In genomic region chr16:37874501-37875235, GRCm38 (mm10) we compare ENCODE assay signal across 26 mouse cellular contexts. TPM values are rescaled to one million over a fixed set of nuclear protein-coding genes. Genes with fewer than 3 reads are reported as not detected.
DNase-seq lines count a peak whose midpoint lies in the region; ATAC-seq and TF ChIP-seq lines count a peak whose summit lies in the region.
"Had no signal": no experiment of that assay in that cellular context is flagged by ENCODE, and none has a peak within 500 bp of the region (broad histone marks: within the 10 kb centered on the region; RNA-seq: fewer than 3 reads in every experiment).

No protein-coding gene starts in this region.

- no peak for TF ChIP-seq CTCF in heart, adult 2 months (IDR thresholded peaks at IDR 0.05)

- peaks cover 46% of the 10 kb centered on the region for H3K4me1 ChIP-seq in heart, embryonic 13.5 days
- peaks cover 26% of the 10 kb centered on the region for H3K4me1 ChIP-seq in heart, adult 2 months (ENCODE audit: control insufficient read depth, insufficient read depth, low read length)
- peaks cover 11% of the 10 kb centered on the region; the same call in 1 of the 2 replicates for H3K4me1 ChIP-seq in kidney, embryonic 14.5 days (ENCODE audit: control insufficient read depth, insufficient read depth, low read length)

- WGBS in heart, embryonic 13.5 days = 76% methylated on average over 4 of the region's 4 CpGs
- WGBS in heart, adult 2 months = 49% methylated on average over 4 of the region's 4 CpGs
- 94% methylated on average over 4 of the region's 4 CpGs for WGBS in kidney, embryonic 14.5 days

- TF ChIP-seq POLR2A in heart, adult 2 months (IDR thresholded peaks at IDR 0.05; ENCODE audit: insufficient read depth, low read depth, low read length) = no peak

- DNase-seq in heart, adult 2 months = no peak
- DNase-seq in 416B (ENCODE audit: low read depth) (peak; percentile 68), adipocyte (ENCODE audit: low spot score) (peak; percentile 54)
- DNase-seq in lung, postnatal 14 days = peak; percentile 24
- no peak for DNase-seq in urinary bladder, postnatal 25 days (ENCODE audit: low spot score)
- no peak for DNase-seq in spleen, adult 12 weeks (ENCODE audit: low spot score)
- DNase-seq: adrenal gland, postnatal 10 days; cerebellum, adult 11-12 months; cerebellum, postnatal 36 days; kidney, adult 2 months; kidney, postnatal 14 days; left cerebral cortex, postnatal 4 days; liver; right cerebral cortex, adult 18-20 months; thymus, postnatal 36 days had no signal

- ATAC-seq in heart, embryonic 13.5 days (ENCODE audit: extremely low read depth, insufficient number of reproducible peaks, low FRiP score, low TSS enrichment) = no peak
- no peak for ATAC-seq in kidney, embryonic 14.5 days (ENCODE audit: low FRiP score, low TSS enrichment)
- ATAC-seq: inflammation-experienced regulatory T-cells, adult 6 months had no signal

- no peaks in the 10 kb centered on the region for H3K9me3 ChIP-seq in heart, embryonic 13.5 days
- H3K9me3 ChIP-seq in kidney, embryonic 14.5 days (ENCODE audit: control insufficient read depth, low read length) = no peaks in the 10 kb centered on the region
- H3K9me3 ChIP-seq: forebrain, embryonic 12.5 days; midbrain, embryonic 10.5 days had no signal

- H3K27me3 ChIP-seq in heart, embryonic 13.5 days (replicated peaks) = no peaks in the 10 kb centered on the region
- H3K27me3 ChIP-seq in heart, adult 2 months (ENCODE audit: control insufficient read depth, insufficient read depth, low read length) = no peaks in the 10 kb centered on the region
- H3K27me3 ChIP-seq in kidney, embryonic 14.5 days (ENCODE audit: control insufficient read depth, insufficient read depth, low read length) = no peaks in the 10 kb centered on the region
- H3K27me3 ChIP-seq: forebrain, embryonic 12.5 days had no signal

- H3K9ac ChIP-seq in heart, embryonic 13.5 days = no peak overlapping the region
- H3K9ac ChIP-seq in heart, adult 2 months (ENCODE audit: low read depth, low read length) = no peak overlapping the region
- H3K9ac ChIP-seq in kidney, embryonic 14.5 days (ENCODE audit: low read depth, low read length) = no peak overlapping the region
- H3K9ac ChIP-seq: forebrain, embryonic 12.5 days had no signal

- H3K27ac ChIP-seq in heart, embryonic 13.5 days (replicated peaks) = 0 out of 2 replicates have a peak overlapping the region, but pooled peaks have one; percentile 16
- H3K27ac ChIP-seq in heart, adult 2 months = no peak overlapping the region
- H3K27ac ChIP-seq in kidney, embryonic 14.5 days (ENCODE audit: low read depth, low read length) = no peak overlapping the region
- H3K27ac ChIP-seq: forebrain, embryonic 12.5 days; midbrain, embryonic 10.5 days had no signal

- no peak overlapping the region for H3K4me3 ChIP-seq in heart, embryonic 13.5 days
- H3K4me3 ChIP-seq in heart, adult 2 months = no peak overlapping the region
- H3K4me3 ChIP-seq in kidney, embryonic 14.5 days (ENCODE audit: low read length) = no peak overlapping the region
- H3K4me3 ChIP-seq: forebrain, embryonic 12.5 days; midbrain, embryonic 10.5 days had no signal

- H3K4me2 ChIP-seq in heart, embryonic 13.5 days = no peak overlapping the region
- H3K4me2 ChIP-seq in kidney, embryonic 14.5 days (replicated peaks; ENCODE audit: low read depth, low read length) = no peak overlapping the region
- H3K4me2 ChIP-seq: forebrain, embryonic 12.5 days had no signal

- peaks cover 19% of the 10 kb centered on the region for H3K79me2 ChIP-seq in heart, adult 2 months (replicated peaks; ENCODE audit: control insufficient read depth, insufficient read depth, low read length)

- TF ChIP-seq EP300 in heart, adult 2 months (IDR thresholded peaks at IDR 0.05; ENCODE audit: insufficient read depth, low read depth, low read length) = no peak

- intact Hi-C loops in heart, adult 2 months (cut with DNase I) = no loop called here

- H3K36me3 ChIP-seq in heart, embryonic 13.5 days = peaks cover 31% of the 10 kb centered on the region
- H3K36me3 ChIP-seq in heart, adult 2 months (ENCODE audit: control insufficient read depth, insufficient read depth, low read length) = peaks cover 50% of the 10 kb centered on the region
- H3K36me3 ChIP-seq in kidney, embryonic 14.5 days (ENCODE audit: control insufficient read depth, insufficient read depth, low read length) = peaks cover 23% of the 10 kb centered on the region

RNA-seq across cellular contexts. Expression of gene Lrrc58, which starts 6.5 kb away (rescaled TPM):
- polyA plus RNA-seq in heart, embryonic 13.5 days (2015; fragmentation: Nextera tagmentation; extraction: Ambion mirVana) = 35.0 and 37.1 TPM in 2 replicates
- 10 to 100 TPM; 64.4 to 83.5 TPM for total RNA-seq in heart, adult 2 months (2021)
- 11.8 and 21.1 TPM in 2 replicates for polyA plus RNA-seq in heart, adult 2 months (2012; rRNA removed)
- polyA plus RNA-seq in kidney, embryonic 14.5 days (2014; fragmentation: Nextera tagmentation; extraction: Ambion mirVana) = 51.5 and 78.1 TPM in 2 replicates

RNA-seq across cellular contexts. Expression of gene Gm36028, which starts 13.7 kb away (rescaled TPM):
- 0.31 and 0.57 TPM in 2 replicates for polyA plus RNA-seq in heart, embryonic 13.5 days (2015; fragmentation: Nextera tagmentation; extraction: Ambion mirVana)
- 1 to 10 TPM; 1.0 TPM for total RNA-seq in heart, adult 2 months (2021)
- 0.10 and 0.35 TPM in 2 replicates for polyA plus RNA-seq in heart, adult 2 months (2012; rRNA removed)
- 0.26 TPM in 1 of 2 replicates, not detected in the other for polyA plus RNA-seq in kidney, embryonic 14.5 days (2014; fragmentation: Nextera tagmentation; extraction: Ambion mirVana)
- total RNA-seq: gastrocnemius, postnatal 4 days; hematopoietic stem cell, adult 5-6 weeks; layer of hippocampus, adult 8-10 months; left cerebral cortex, adult 18-20 months; left cerebral cortex, postnatal 4 days; midbrain, postnatal 0 days had no signal
- polyA plus RNA-seq: inflammation-experienced regulatory T-cells, adult 6 months; small intestine, adult 2 months had no signal

RNA-seq across cellular contexts. Expression of gene Gpr156, which starts 41.6 kb away (rescaled TPM):
- polyA plus RNA-seq in heart, embryonic 13.5 days (2015; fragmentation: Nextera tagmentation; extraction: Ambion mirVana) = 0.47 and 0.52 TPM in 2 replicates
- under 1 TPM in 1 of 2 experiments, not detected in 1; 0.07 TPM for total RNA-seq in heart, adult 2 months (2021)
- polyA plus RNA-seq in heart, adult 2 months (2012; rRNA removed) = 0.02 and 0.09 TPM in 2 replicates
- polyA plus RNA-seq in kidney, embryonic 14.5 days (2014; fragmentation: Nextera tagmentation; extraction: Ambion mirVana) = 0.57 and 1.1 TPM in 2 replicates
- total RNA-seq: hematopoietic stem cell, adult 5-6 weeks had no signal
- polyA plus RNA-seq: inflammation-experienced regulatory T-cells, adult 6 months; kidney, adult 2 months had no signal

Comparison
In these comparisons a context has a peak if more than half of its experiments do, and no peak if none do; other contexts are left out.
1. DNase-seq: peak in 416B (single experiment), adipocyte (single experiment) and lung, postnatal 14 days (single experiment); none in heart, adult 2 months (0 of 2), urinary bladder, postnatal 25 days (single experiment) and spleen, adult 12 weeks (single experiment).